Mouse (Mus musculus): Measurements from ENCODE around the gene Thbs2. TPM values are rescaled to one million over a fixed set of nuclear protein-coding genes. Genes with fewer than 3 reads are reported as not detected.
"Not testable (repeated sequence)": the region's sequence is repeated elsewhere in the genome, so short reads cannot be mapped to it uniquely, and the experiment has no call there.

The Thbs2 gene
- total RNA-seq, 2 experiments from 2014 or later = 3.2 to 3.5 TPM

DNA sequence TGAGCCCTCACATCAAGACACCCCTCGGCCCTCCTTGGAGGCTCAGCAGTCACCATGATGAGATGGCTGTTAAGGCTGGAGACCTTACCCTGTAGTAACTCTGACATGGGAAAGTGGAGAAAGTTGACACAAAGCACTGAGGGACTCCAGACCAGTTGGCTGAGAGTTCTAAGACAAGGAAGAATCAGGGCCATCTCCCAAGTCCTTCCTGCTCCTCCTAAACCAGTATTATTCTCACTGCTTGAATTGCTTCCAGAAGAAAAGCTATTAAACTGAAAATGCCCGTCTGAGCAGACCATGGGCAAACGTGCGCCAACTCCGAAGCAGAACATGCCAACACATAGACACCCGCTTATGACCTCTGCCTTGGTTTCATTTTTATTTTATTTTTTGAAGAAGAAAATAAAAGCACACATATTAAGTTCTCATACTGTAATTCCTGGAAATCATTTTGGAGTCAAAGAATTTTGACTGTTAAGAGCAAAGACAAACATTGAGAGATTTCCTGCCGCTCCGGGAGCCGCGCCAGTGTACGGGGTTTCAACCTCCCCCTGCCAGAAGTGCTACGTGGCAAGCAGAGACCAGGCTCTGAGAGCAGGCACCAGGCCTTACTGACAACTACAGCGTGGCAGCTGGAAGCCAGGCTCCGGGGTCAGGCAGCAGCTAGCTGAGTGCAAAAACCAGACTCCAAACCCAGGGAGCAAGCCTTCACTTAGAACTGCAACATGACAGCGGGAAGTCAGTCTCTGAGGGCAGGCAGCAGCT is 53.5 kb downstream of the Thbs2 start:
- DNase-seq (ENCODE audit: extremely low spot score in 1 of 2, low spot score in 1 of 2) = no peak

GRCm38 (mm10) chr17:14635546-14636323 is 58.3 kb downstream of the Thbs2 start:
- no peak for DNase-seq (ENCODE audit: extremely low spot score in 1 of 2, low spot score in 1 of 2)

GRCm38 (mm10) chr17:14628901-14629300 is 65.1 kb downstream of the Thbs2 start:
- DNase-seq (ENCODE audit: extremely low spot score in 1 of 2, low spot score in 1 of 2) = no peak

DNA sequence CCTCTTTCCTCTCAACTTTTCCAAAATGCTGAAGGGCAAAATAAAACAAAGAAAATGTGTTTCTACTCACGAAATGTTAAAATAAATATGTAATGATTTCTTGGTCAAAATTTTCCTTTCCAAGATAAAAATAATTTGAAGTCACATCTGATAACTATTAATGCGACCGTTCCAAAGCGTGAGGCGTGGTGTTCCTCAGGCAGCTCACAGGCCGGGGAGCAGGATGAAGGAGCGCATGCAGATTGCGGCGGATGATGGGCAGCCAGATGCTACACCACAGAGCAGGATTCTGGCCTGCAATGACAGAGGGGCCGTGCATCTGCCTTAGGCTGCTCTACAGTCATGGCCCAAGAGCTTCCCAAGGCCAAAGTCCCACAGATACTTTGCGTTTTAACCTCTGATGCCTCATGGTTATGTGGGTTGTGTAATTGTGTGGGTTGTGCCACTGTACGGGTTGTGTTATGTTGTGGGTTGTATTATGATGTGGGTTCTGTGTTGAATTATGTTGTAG is 66.2 kb downstream of the Thbs2 start:
- no peak for DNase-seq (ENCODE audit: extremely low spot score in 1 of 2, low spot score in 1 of 2)

- no peak for DNase-seq (ENCODE audit: extremely low spot score in 1 of 2, low spot score in 1 of 2)
Observed at GRCm38 (mm10) chr17:14624433-14624832, 69.6 kb downstream of the Thbs2 start.

GRCm38 (mm10) chr17:14621006-14621405 is 73.0 kb downstream of the Thbs2 start:
- DNase-seq (ENCODE audit: extremely low spot score in 1 of 2, low spot score in 1 of 2) = not testable (repeated sequence)

DNA sequence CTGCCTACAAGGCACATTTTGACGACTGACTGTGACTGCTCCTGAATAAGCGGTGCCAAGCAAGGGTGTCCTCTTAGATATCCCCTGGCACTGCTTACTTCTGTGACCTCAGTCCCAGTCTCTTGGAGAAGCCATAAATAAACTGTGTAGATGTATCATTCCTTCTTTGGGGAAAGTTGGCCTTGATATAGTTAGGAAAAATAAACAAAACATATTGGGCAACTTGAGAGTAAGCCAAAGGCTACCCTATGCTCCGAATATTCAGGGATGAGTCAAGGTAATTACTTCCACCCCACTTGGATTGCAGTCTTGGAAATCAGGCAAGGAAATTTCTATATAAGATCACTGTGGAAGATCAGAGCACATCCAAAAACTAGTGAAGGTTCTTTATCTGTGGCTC is 74.0 kb downstream of the Thbs2 start:
- DNase-seq (ENCODE audit: extremely low spot score in 1 of 2, low spot score in 1 of 2) = no peak

- no peak for DNase-seq (ENCODE audit: extremely low spot score in 1 of 2, low spot score in 1 of 2)
Observed at GRCm38 (mm10) chr17:14619038-14619437, 75.0 kb downstream of the Thbs2 start.

Other genes with a start within 250 kb of the Thbs2 start
- gene Wdr27, start 248.9 kb upstream of the Thbs2 start, total RNA-seq (2021) = 1 to 10 TPM; 1.2 to 2.4 TPM
- gene 1600012H06Rik, start 248.9 kb upstream of the Thbs2 start, total RNA-seq (2021) = 10 to 100 TPM; 14.7 to 16.8 TPM